Mouse (Mus musculus) testis, adult 2 months (tissue): Measurements from ENCODE around the gene Sbk1. TPM values are rescaled to one million over a fixed set of nuclear protein-coding genes. Genes with fewer than 3 reads are reported as not detected.
"Not testable (repeated sequence)": the region's sequence is repeated elsewhere in the genome, so short reads cannot be mapped to it uniquely, and the experiment has no call there.

Source experiments
- H3K27ac ChIP-seq: fragments of 200-500 bp; 2 replicates; pipeline ENCODE4 v1.5.1; 2012; ENCODE audit warnings: low read depth, low read length; ENCODE audit not compliant: control insufficient read depth, insufficient read depth
- H3K27me3 ChIP-seq: fragments of 200-500 bp; 2 replicates; pipeline ENCODE4 v1.6.1; 2012; ENCODE audit warnings: mild to moderate bottlenecking, low read length, moderate library complexity; ENCODE audit not compliant: control insufficient read depth, insufficient read depth
- H3K36me3 ChIP-seq: fragments of 200-500 bp; 2 replicates; pipeline ENCODE4 v1.6.1; 2012; ENCODE audit warnings: mild to moderate bottlenecking, low read length; ENCODE audit not compliant: control insufficient read depth, insufficient read depth
- H3K4me1 ChIP-seq: fragments of 200-500 bp; 2 replicates; pipeline ENCODE4 v1.6.1; 2012; ENCODE audit warnings: low read length; ENCODE audit not compliant: control insufficient read depth, insufficient read depth
- H3K4me3 ChIP-seq: fragments of 200-500 bp; 2 replicates; pipeline ENCODE4 v1.5.1; 2012; ENCODE audit warnings: low read depth, mild to moderate bottlenecking, low read length, moderate library complexity, mixed read lengths; ENCODE audit not compliant: control insufficient read depth
- CTCF ChIP-seq: fragments of 200-500 bp; IDR thresholded peaks from 2 replicates; pipeline ENCODE4 v1.5.1; 2012; ENCODE audit warnings: low read depth, mild to moderate bottlenecking, inconsistent platforms, low read length, moderate library complexity; ENCODE audit not compliant: control insufficient read depth, insufficient read depth, insufficient replicate concordance
- POLR2A ChIP-seq: fragments of 200-500 bp; IDR thresholded peaks from 2 replicates; pipeline ENCODE4 v1.6.1; 2012; ENCODE audit warnings: low read depth, mild to moderate bottlenecking, inconsistent platforms, low read length, moderate library complexity; ENCODE audit not compliant: control insufficient read depth
- polyA plus RNA-seq: library from polyadenylated mRNA; depleted of rRNA; stranded (reverse); fragments of >200 nt; gene quantifications from 2 replicates; pipeline ENCODE4 v1.2.3, GENCODE M21; 2012

The Sbk1 gene
- polyA plus RNA-seq, 1 experiment = 9.9 TPM

GRCm38 (mm10) chr7:126289371-126289770 is 17.0 kb downstream of the Sbk1 start:
- no peaks in the 10 kb centered on the region for H3K36me3 ChIP-seq

GRCm38 (mm10) chr7:126289956-126290355 is 17.5 kb downstream of the Sbk1 start:
- no peak overlapping the region for H3K4me3 ChIP-seq
- TF ChIP-seq CTCF (no peak), POLR2A (no peak)
- peaks cover 11% of the 10 kb centered on the region for H3K4me1 ChIP-seq
- H3K36me3 ChIP-seq = no peaks in the 10 kb centered on the region
- H3K27ac ChIP-seq = no peak overlapping the region
- H3K27me3 ChIP-seq = no peaks in the 10 kb centered on the region

More at GRCm38 (mm10) chr7:126289371-126289770, 17.0 kb downstream of the Sbk1 start:
- Histone ChIP-seq H3K27me3 (no peaks in the 10 kb centered on the region), H3K4me1 (peaks cover 11% of the 10 kb centered on the region), H3K4me3 (no peak overlapping the region), H3K27ac (no peak overlapping the region)
- TF ChIP-seq POLR2A (no peak), CTCF (no peak)

GRCm38 (mm10) chr7:126291681-126292545 is 19.5 kb downstream of the Sbk1 start:
- Histone ChIP-seq H3K27ac (no peak overlapping the region), H3K4me1 (peaks cover 11% of the 10 kb centered on the region)

GRCm38 (mm10) chr7:126293091-126293490 is 20.7 kb downstream of the Sbk1 start:
- H3K27me3 ChIP-seq = no peaks in the 10 kb centered on the region
- H3K36me3 ChIP-seq = no peaks in the 10 kb centered on the region

More at GRCm38 (mm10) chr7:126291681-126292545, 19.5 kb downstream of the Sbk1 start:
- no peak for TF ChIP-seq CTCF
- TF ChIP-seq POLR2A = 0 out of 2 replicates have a peak, but pooled peaks have one; percentile 31
- no peaks in the 10 kb centered on the region for H3K36me3 ChIP-seq
- H3K4me3 ChIP-seq = peak overlapping the region; percentile 75
- H3K27me3 ChIP-seq = no peaks in the 10 kb centered on the region

GRCm38 (mm10) chr7:126297579-126298460 is 25.4 kb downstream of the Sbk1 start:
- Histone ChIP-seq H3K27ac (no peak overlapping the region), H3K4me3 (no peak overlapping the region), H3K4me1 (no peaks in the 10 kb centered on the region; the same call in 1 of the 2 replicates), H3K27me3 (no peaks in the 10 kb centered on the region), H3K36me3 (no peaks in the 10 kb centered on the region)
- no peak for TF ChIP-seq POLR2A
- TF ChIP-seq CTCF = no peak

More at GRCm38 (mm10) chr7:126293091-126293490, 20.7 kb downstream of the Sbk1 start:
- no peak for TF ChIP-seq POLR2A
- TF ChIP-seq CTCF = no peak
- Histone ChIP-seq H3K4me1 (peaks cover 11% of the 10 kb centered on the region), H3K4me3 (no peak overlapping the region), H3K27ac (no peak overlapping the region)

GRCm38 (mm10) chr7:126298856-126299255 is 26.4 kb downstream of the Sbk1 start:
- Histone ChIP-seq H3K27ac (no peak overlapping the region), H3K27me3 (no peaks in the 10 kb centered on the region), H3K4me3 (no peak overlapping the region), H3K36me3 (no peaks in the 10 kb centered on the region), H3K4me1 (no peaks in the 10 kb centered on the region)
- TF ChIP-seq CTCF = no peak
- TF ChIP-seq POLR2A = no peak

GRCm38 (mm10) chr7:126301831-126302230 is 29.4 kb downstream of the Sbk1 start:
- not testable (repeated sequence) for H3K4me3 ChIP-seq, H3K27me3 ChIP-seq, H3K27ac ChIP-seq, H3K4me1 ChIP-seq, H3K36me3 ChIP-seq
